Mouse (Mus musculus): ENCODE results near the gene Tub. TPM values are rescaled to one million over a fixed set of nuclear protein-coding genes. Genes with fewer than 3 reads are reported as not detected.

Gene Tub
- polyA plus RNA-seq, 1 experiment from 2014 or later: 15.1 TPM

- DNase-seq (ENCODE audit: low spot score) (no peak), ATAC-seq (replicated peaks; ENCODE audit: low FRiP score) (no peak)
- Histone ChIP-seq H3K9me3 (ENCODE audit: control insufficient read depth, low read length) (no peaks in the 10 kb centered on the region), H3K4me2 (ENCODE audit: low read depth, low read length, severe bottlenecking) (peak overlapping the region; percentile 18; the same call in 1 of the 2 replicates), H3K4me3 (ENCODE audit: low read depth, low read length) (no peak overlapping the region), H3K9ac (ENCODE audit: low read length) (0 out of 2 replicates have a peak overlapping the region, but pooled peaks have one; percentile 12), H3K27me3 (ENCODE audit: control insufficient read depth, insufficient read depth, low read length) (peaks cover 17% of the 10 kb centered on the region), H3K36me3 (ENCODE audit: control insufficient read depth, insufficient read depth, low read length) (no peaks in the 10 kb centered on the region), H3K4me1 (replicated peaks; ENCODE audit: control insufficient read depth, insufficient read depth, low read length) (peaks cover 14% of the 10 kb centered on the region), H3K27ac (ENCODE audit: low read depth, low read length) (no peak overlapping the region)
- WGBS: 41% methylated on average over 4 of the region's 4 CpGs
These were observed 63.0 kb downstream of the Tub start for GRCm38 (mm10) chr7:109012998-109013625.

- WGBS: 86% methylated on average over 7 of the region's 7 CpGs
- Histone ChIP-seq H3K36me3 (ENCODE audit: control insufficient read depth, insufficient read depth, low read length) (no peaks in the 10 kb centered on the region), H3K9me3 (ENCODE audit: control insufficient read depth, low read length) (no peaks in the 10 kb centered on the region), H3K4me1 (replicated peaks; ENCODE audit: control insufficient read depth, insufficient read depth, low read length) (peaks cover 14% of the 10 kb centered on the region), H3K9ac (ENCODE audit: low read length) (no peak overlapping the region), H3K4me3 (ENCODE audit: low read depth, low read length) (no peak overlapping the region), H3K4me2 (ENCODE audit: low read depth, low read length, severe bottlenecking) (no peak overlapping the region), H3K27me3 (ENCODE audit: control insufficient read depth, insufficient read depth, low read length) (peaks cover 12% of the 10 kb centered on the region), H3K27ac (ENCODE audit: low read depth, low read length) (no peak overlapping the region)
- DNase-seq (ENCODE audit: low spot score) (no peak), ATAC-seq (replicated peaks; ENCODE audit: low FRiP score) (no peak)
These were observed 64.7 kb downstream of the Tub start for GRCm38 (mm10) chr7:109014851-109015250.

GRCm38 (mm10) chr7:109016378-109016923, 66.3 kb downstream of the Tub start:
- H3K4me1 ChIP-seq (replicated peaks; ENCODE audit: control insufficient read depth, insufficient read depth, low read length): peaks cover 11% of the 10 kb centered on the region; the same call in 1 of the 2 replicates
- 50% methylated on average over 5 of the region's 5 CpGs for WGBS
- H3K9me3 ChIP-seq (ENCODE audit: control insufficient read depth, low read length): no peaks in the 10 kb centered on the region
- no peak overlapping the region for H3K9ac ChIP-seq (ENCODE audit: low read length)
- H3K36me3 ChIP-seq (ENCODE audit: control insufficient read depth, insufficient read depth, low read length): no peaks in the 10 kb centered on the region
- H3K4me3 ChIP-seq (ENCODE audit: low read depth, low read length): no peak overlapping the region
- H3K27me3 ChIP-seq (ENCODE audit: control insufficient read depth, insufficient read depth, low read length): peaks cover 5% of the 10 kb centered on the region
- H3K4me2 ChIP-seq (ENCODE audit: low read depth, low read length, severe bottlenecking): no peak overlapping the region
- 0 out of 2 replicates have a peak overlapping the region, but pooled peaks have one; percentile 8 for H3K27ac ChIP-seq (ENCODE audit: low read depth, low read length)
- ATAC-seq (replicated peaks; ENCODE audit: low FRiP score) (0 out of 2 replicates have a peak, but pooled peaks have one; percentile 31), DNase-seq (ENCODE audit: low spot score) (no peak)

- Histone ChIP-seq H3K4me1 (replicated peaks; ENCODE audit: control insufficient read depth, insufficient read depth, low read length) (no peaks in the 10 kb centered on the region), H3K27me3 (ENCODE audit: control insufficient read depth, insufficient read depth, low read length) (no peaks in the 10 kb centered on the region; the same call in 1 of the 2 replicates), H3K9ac (ENCODE audit: low read length) (no peak overlapping the region), H3K4me2 (ENCODE audit: low read depth, low read length, severe bottlenecking) (no peak overlapping the region), H3K27ac (ENCODE audit: low read depth, low read length) (no peak overlapping the region), H3K4me3 (ENCODE audit: low read depth, low read length) (no peak overlapping the region), H3K36me3 (ENCODE audit: control insufficient read depth, insufficient read depth, low read length) (no peaks in the 10 kb centered on the region), H3K9me3 (ENCODE audit: control insufficient read depth, low read length) (no peaks in the 10 kb centered on the region)
- DNase-seq (ENCODE audit: low spot score): no peak
- ATAC-seq (replicated peaks; ENCODE audit: low FRiP score): no peak
- 86% methylated on average over 7 of the region's 7 CpGs for WGBS
These were observed 69.1 kb downstream of the Tub start for GRCm38 (mm10) chr7:109019243-109019642.

- H3K27me3 ChIP-seq (ENCODE audit: control insufficient read depth, insufficient read depth, low read length): no peaks in the 10 kb centered on the region
- no peaks in the 10 kb centered on the region for H3K9me3 ChIP-seq (ENCODE audit: control insufficient read depth, low read length)
- H3K4me3 ChIP-seq (ENCODE audit: low read depth, low read length): no peak overlapping the region
- H3K9ac ChIP-seq (ENCODE audit: low read length): no peak overlapping the region
- DNase-seq (ENCODE audit: low spot score) (peak; percentile 84), ATAC-seq (replicated peaks; ENCODE audit: low FRiP score) (peak; percentile 53)
- H3K36me3 ChIP-seq (ENCODE audit: control insufficient read depth, insufficient read depth, low read length): no peaks in the 10 kb centered on the region
- 19% methylated on average over 3 of the region's 3 CpGs for WGBS
- H3K4me1 ChIP-seq (replicated peaks; ENCODE audit: control insufficient read depth, insufficient read depth, low read length): no peaks in the 10 kb centered on the region
- H3K27ac ChIP-seq (ENCODE audit: low read depth, low read length): no peak overlapping the region
- no peak overlapping the region for H3K4me2 ChIP-seq (ENCODE audit: low read depth, low read length, severe bottlenecking)
These were observed 71.3 kb downstream of the Tub start for GRCm38 (mm10) chr7:109021428-109021827.

- 89% methylated on average over 7 of the region's 7 CpGs for WGBS
- DNase-seq (ENCODE audit: low spot score) (no peak), ATAC-seq (replicated peaks; ENCODE audit: low FRiP score) (no peak)
- no peaks in the 10 kb centered on the region for H3K9me3 ChIP-seq (ENCODE audit: control insufficient read depth, low read length)
- no peaks in the 10 kb centered on the region for H3K36me3 ChIP-seq (ENCODE audit: control insufficient read depth, insufficient read depth, low read length)
- no peak overlapping the region for H3K9ac ChIP-seq (ENCODE audit: low read length)
- H3K4me3 ChIP-seq (ENCODE audit: low read depth, low read length): no peak overlapping the region
- H3K4me2 ChIP-seq (ENCODE audit: low read depth, low read length, severe bottlenecking): no peak overlapping the region
- H3K27me3 ChIP-seq (ENCODE audit: control insufficient read depth, insufficient read depth, low read length): no peaks in the 10 kb centered on the region
- no peaks in the 10 kb centered on the region for H3K4me1 ChIP-seq (replicated peaks; ENCODE audit: control insufficient read depth, insufficient read depth, low read length)
- H3K27ac ChIP-seq (ENCODE audit: low read depth, low read length): no peak overlapping the region
These were observed 75.6 kb downstream of the Tub start for GRCm38 (mm10) chr7:109025743-109026142.

GRCm38 (mm10) chr7:109026976-109027375, 76.8 kb downstream of the Tub start:
- H3K27me3 ChIP-seq (ENCODE audit: control insufficient read depth, insufficient read depth, low read length): no peaks in the 10 kb centered on the region
- 89% methylated on average over 9 of the region's 9 CpGs for WGBS
- no peaks in the 10 kb centered on the region for H3K9me3 ChIP-seq (ENCODE audit: control insufficient read depth, low read length)
- no peak overlapping the region for H3K4me3 ChIP-seq (ENCODE audit: low read depth, low read length)
- no peak overlapping the region for H3K27ac ChIP-seq (ENCODE audit: low read depth, low read length)
- H3K36me3 ChIP-seq (ENCODE audit: control insufficient read depth, insufficient read depth, low read length): no peaks in the 10 kb centered on the region
- no peak overlapping the region for H3K4me2 ChIP-seq (ENCODE audit: low read depth, low read length, severe bottlenecking)
- DNase-seq (ENCODE audit: low spot score) (no peak), ATAC-seq (replicated peaks; ENCODE audit: low FRiP score) (no peak)
- no peaks in the 10 kb centered on the region for H3K4me1 ChIP-seq (replicated peaks; ENCODE audit: control insufficient read depth, insufficient read depth, low read length)
- H3K9ac ChIP-seq (ENCODE audit: low read length): no peak overlapping the region

- Histone ChIP-seq H3K36me3 (ENCODE audit: control insufficient read depth, insufficient read depth, low read length) (no peaks in the 10 kb centered on the region), H3K4me1 (replicated peaks; ENCODE audit: control insufficient read depth, insufficient read depth, low read length) (no peaks in the 10 kb centered on the region), H3K27ac (ENCODE audit: low read depth, low read length) (no peak overlapping the region), H3K27me3 (ENCODE audit: control insufficient read depth, insufficient read depth, low read length) (no peaks in the 10 kb centered on the region), H3K4me3 (ENCODE audit: low read depth, low read length) (no peak overlapping the region), H3K9ac (ENCODE audit: low read length) (no peak overlapping the region; the same call in 1 of the 2 replicates), H3K4me2 (ENCODE audit: low read depth, low read length, severe bottlenecking) (no peak overlapping the region), H3K9me3 (ENCODE audit: control insufficient read depth, low read length) (no peaks in the 10 kb centered on the region)
- ATAC-seq (replicated peaks; ENCODE audit: low FRiP score): no peak
- 97% methylated on average over 7 of the region's 7 CpGs for WGBS
- DNase-seq (ENCODE audit: low spot score): no peak
These were observed 77.6 kb downstream of the Tub start for GRCm38 (mm10) chr7:109027721-109028120.

- H3K4me1 ChIP-seq (replicated peaks; ENCODE audit: control insufficient read depth, insufficient read depth, low read length): no peaks in the 10 kb centered on the region
- no peak overlapping the region for H3K4me2 ChIP-seq (ENCODE audit: low read depth, low read length, severe bottlenecking)
- H3K27me3 ChIP-seq (ENCODE audit: control insufficient read depth, insufficient read depth, low read length): no peaks in the 10 kb centered on the region
- H3K9ac ChIP-seq (ENCODE audit: low read length): no peak overlapping the region; the same call in 1 of the 2 replicates
- ATAC-seq (replicated peaks; ENCODE audit: low FRiP score) (0 out of 2 replicates have a peak, but pooled peaks have one; percentile 16), DNase-seq (ENCODE audit: low spot score) (peak; percentile 76)
- no peak overlapping the region for H3K27ac ChIP-seq (ENCODE audit: low read depth, low read length)
- no peaks in the 10 kb centered on the region for H3K9me3 ChIP-seq (ENCODE audit: control insufficient read depth, low read length)
- 28% methylated on average over 6 of the region's 6 CpGs for WGBS
- H3K4me3 ChIP-seq (ENCODE audit: low read depth, low read length): no peak overlapping the region
- H3K36me3 ChIP-seq (ENCODE audit: control insufficient read depth, insufficient read depth, low read length): no peaks in the 10 kb centered on the region
These were observed 78.1 kb downstream of the Tub start for GRCm38 (mm10) chr7:109028204-109028603.
